Mouse (Mus musculus) liver, postnatal 0 days (tissue): ENCODE measurements around the gene Hbb-bt. TPM values are rescaled to one million over a fixed set of nuclear protein-coding genes. Genes with fewer than 3 reads are reported as not detected.
"Not testable (repeated sequence)": the region's sequence is repeated elsewhere in the genome, so short reads cannot be mapped to it uniquely, and the experiment has no call there.

Experiments
- ATAC-seq: fragments of 200-750 bp; cut with Nextera tagmentation; 2 replicates; pipeline ENCODE4 v1.8.0; 2017; ENCODE audit warnings: mild to moderate bottlenecking, moderate library complexity
- DNase-seq: peaks from one replicate; pipeline ENCODE4 v3.0.0-alpha.2; 2016
- H3K27ac ChIP-seq: fragments of 300-500 bp; sonication (generic); 2 replicates; pipeline ENCODE4 v1.5.1; 2014; ENCODE audit warnings: antibody characterized with exemption, moderate library complexity, mild to moderate bottlenecking, low read depth
- H3K27me3 ChIP-seq: fragments of 300-500 bp; sonication (generic); 2 replicates; pipeline ENCODE4 v1.6.1; 2014; ENCODE audit warnings: low read length, control low read depth, mixed read lengths; ENCODE audit not compliant: insufficient read depth
- H3K36me3 ChIP-seq: fragments of 300-500 bp; sonication (generic); replicated peaks from 2 replicates; pipeline ENCODE4 v1.6.1; 2014; ENCODE audit warnings: mild to moderate bottlenecking, control low read depth, low read length, moderate library complexity, mixed read lengths; ENCODE audit not compliant: insufficient read depth
- H3K4me1 ChIP-seq: fragments of 300-500 bp; sonication (generic); 2 replicates; pipeline ENCODE4 v1.6.1; 2014; ENCODE audit warnings: antibody characterized with exemption, mild to moderate bottlenecking, control low read depth; ENCODE audit not compliant: insufficient read depth
- H3K4me2 ChIP-seq: fragments of 300-500 bp; sonication (generic); 2 replicates; pipeline ENCODE4 v1.6.1; 2014; ENCODE audit warnings: low read depth, mild to moderate bottlenecking, low read length, moderate library complexity, mixed read lengths
- H3K4me3 ChIP-seq: fragments of 300-500 bp; sonication (generic); 2 replicates; pipeline ENCODE4 v1.5.1; 2014; ENCODE audit warnings: low read depth, low read length
- H3K9ac ChIP-seq: fragments of 300-500 bp; sonication (generic); replicated peaks from 2 replicates; pipeline ENCODE4 v1.6.1; 2014; ENCODE audit warnings: mild to moderate bottlenecking, moderate library complexity
- H3K9me3 ChIP-seq: fragments of 300-500 bp; sonication (generic); 2 replicates; pipeline ENCODE4 v1.6.1; 2016; ENCODE audit warnings: mild to moderate bottlenecking, control low read depth, low read length, mixed read lengths
- CTCF ChIP-seq: sonication (generic); IDR thresholded peaks from 2 replicates; pipeline ENCODE4 v1.5.1; 2016; ENCODE audit warnings: antibody characterized with exemption, low read depth
- EP300 ChIP-seq: IDR thresholded peaks from 2 replicates; pipeline ENCODE4 v1.6.1; 2016; ENCODE audit warnings: antibody characterized with exemption, low read depth, mild to moderate bottlenecking
- WGBS: fragments of 180-500 bp; shearing (Covaris S2); extraction: QIAGEN DNeasy Blood & Tissue Kit; methylation state at CpG from one replicate; pipeline ENCODE4 v1.1.7; 2014; ENCODE audit not compliant: insufficient replicate concordance; 5-methylcytosine and 5-hydroxymethylcytosine counted together
- polyA plus RNA-seq: library from polyadenylated mRNA; unstranded; fragments of >200 nt; fragmentation: Nextera tagmentation; extraction: Ambion mirVana; gene quantifications from 2 replicates; pipeline ENCODE4 v1.2.1, GENCODE M21; 2015

Gene Hbb-bt
- polyA plus RNA-seq, 1 experiment from 2014 or later, result 16,738 TPM

DNA sequence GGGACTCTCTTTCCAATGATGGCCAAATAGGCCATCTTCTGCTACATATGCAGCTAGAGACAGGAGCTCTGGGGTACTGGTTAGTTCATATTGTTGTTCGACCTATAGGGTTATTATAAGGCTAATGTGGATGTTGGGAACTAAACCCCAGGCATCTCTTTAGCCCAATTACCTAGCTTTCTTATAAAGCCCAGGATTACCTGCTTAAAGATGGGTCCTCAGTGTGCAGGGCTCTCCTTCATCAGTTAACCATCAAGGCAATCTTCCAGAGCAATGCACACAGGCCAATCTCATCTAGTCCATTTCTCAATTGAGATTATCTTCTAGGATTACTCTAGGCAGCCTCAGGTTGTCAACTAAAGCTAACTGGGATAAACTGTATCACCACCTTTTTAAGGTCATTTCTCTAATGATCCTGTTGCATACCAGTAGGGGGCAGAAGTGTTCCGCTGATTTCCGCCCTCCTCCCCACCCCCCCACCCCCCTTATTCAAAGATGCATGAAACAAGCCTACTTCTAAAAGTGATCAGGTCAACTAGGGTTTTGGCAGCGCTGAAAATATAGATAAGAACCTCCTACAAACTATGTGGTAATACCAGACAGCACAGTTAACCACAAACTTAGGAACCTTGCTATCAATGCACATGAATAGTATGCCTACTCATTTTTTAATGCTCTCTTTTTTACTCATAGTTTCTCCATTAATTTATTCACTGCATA, 21.0 kb downstream of the Hbb-bt start:
- no peak overlapping the region for H3K4me2 ChIP-seq
- no peaks in the 10 kb centered on the region for H3K36me3 ChIP-seq
- ATAC-seq (peak; percentile 86), DNase-seq (peak; percentile 41)
- no peaks in the 10 kb centered on the region for H3K27me3 ChIP-seq
- 17% methylated on average over 4 of the region's 4 CpGs for WGBS
- H3K4me1 ChIP-seq, result no peaks in the 10 kb centered on the region
- TF ChIP-seq CTCF (peak; percentile 55), EP300 (peak; percentile 83)
- H3K27ac ChIP-seq, result no peak overlapping the region
- H3K9me3 ChIP-seq, result no peaks in the 10 kb centered on the region
- no peak overlapping the region for H3K4me3 ChIP-seq
- H3K9ac ChIP-seq, result no peak overlapping the region

DNA sequence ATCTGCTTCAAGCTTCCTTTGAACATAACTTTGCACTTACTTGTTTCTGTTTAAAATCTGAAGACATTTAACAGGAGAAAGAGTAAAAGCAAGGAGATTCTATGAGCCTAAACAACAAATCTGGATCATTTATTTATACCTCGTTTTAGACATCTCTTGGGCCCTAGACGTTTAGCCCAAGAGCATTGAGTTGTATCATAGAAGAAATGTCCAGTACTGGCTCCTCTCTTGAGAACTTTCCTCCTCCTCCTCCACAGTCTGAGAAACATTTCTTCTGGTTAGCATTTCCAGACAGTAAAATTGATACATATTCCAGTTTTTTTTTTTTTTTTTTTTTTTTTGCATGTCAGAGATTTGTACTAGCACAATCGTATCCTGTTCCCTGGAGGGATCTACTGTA, 22.1 kb downstream of the Hbb-bt start, which contains the start of gene Olfr67:
TSS of gene Olfr67 (minus strand) at position 101 of the 400 bp plus-strand sequence.
- DNase-seq (no peak), ATAC-seq (no peak)
- Histone ChIP-seq H3K9me3 (no peaks in the 10 kb centered on the region), H3K36me3 (no peaks in the 10 kb centered on the region), H3K4me3 (no peak within 1 kb of the TSS), H3K27ac (no peak within 1 kb of the TSS), H3K4me2 (no peak within 1 kb of the TSS), H3K9ac (no peak within 1 kb of the TSS), H3K27me3 (no peaks in the 10 kb centered on the region), H3K4me1 (no peaks in the 10 kb centered on the region)
- 75% methylated on average over 3 of the region's 3 CpGs for WGBS
- TF ChIP-seq CTCF (no peak), EP300 (no peak)

DNA sequence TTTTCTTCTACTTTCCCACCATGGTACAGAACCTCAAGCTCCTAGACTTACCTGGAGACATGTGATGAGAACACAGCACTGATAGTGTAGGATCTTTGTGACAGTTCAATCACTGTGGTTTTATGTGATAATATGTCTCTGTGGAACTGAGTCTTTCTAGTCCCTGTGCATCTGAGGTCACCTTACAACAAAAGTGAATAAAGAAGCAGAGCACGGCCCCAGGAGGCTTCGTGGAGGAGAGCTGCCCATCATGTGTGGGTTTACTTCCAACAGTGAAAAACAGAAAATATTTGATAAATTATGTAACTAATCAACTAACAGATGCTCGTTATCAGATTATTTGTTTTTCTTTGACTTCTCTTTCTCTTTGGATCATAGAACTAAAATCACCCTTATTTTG, 34.2 kb downstream of the Hbb-bt start, which contains the start of gene Olfr68:
TSS of gene Olfr68 (minus strand) at position 101 of the 400 bp plus-strand sequence.
- H3K9me3 ChIP-seq, result no peaks in the 10 kb centered on the region
- no peak within 1 kb of the TSS for H3K4me3 ChIP-seq
- TF ChIP-seq EP300, result no peak
- TF ChIP-seq CTCF, result no peak

DNA sequence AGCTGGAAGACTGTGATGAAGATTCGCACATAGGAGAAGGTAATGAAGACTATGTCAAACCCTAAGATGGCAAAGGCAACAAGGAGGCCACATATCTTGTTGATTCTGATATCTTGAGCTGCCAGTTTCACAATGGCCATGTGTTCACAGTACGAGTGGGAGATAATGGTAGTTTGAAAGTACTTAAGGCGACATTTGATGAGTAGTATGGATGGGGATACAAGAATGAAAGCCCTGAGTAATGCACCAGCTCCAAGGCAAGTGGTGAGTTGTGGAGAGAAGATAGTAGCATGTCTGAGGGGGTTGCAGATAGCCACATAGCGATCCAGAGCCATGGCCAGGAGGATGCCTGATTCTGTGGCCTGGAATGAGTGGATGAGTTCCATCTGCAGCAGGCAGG, 36.1 kb downstream of the Hbb-bt start:
- not testable (repeated sequence) for H3K9ac ChIP-seq, H3K4me1 ChIP-seq, H3K27ac ChIP-seq, H3K4me3 ChIP-seq, H3K9me3 ChIP-seq, H3K4me2 ChIP-seq, H3K36me3 ChIP-seq, DNase-seq, H3K27me3 ChIP-seq
- peak; percentile 51 for ATAC-seq
- 70% methylated on average over 4 of the region's 4 CpGs for WGBS

More for the DNA sequence above, 34.2 kb downstream of the Hbb-bt start, which contains the start of gene Olfr68:
- no peak within 1 kb of the TSS for H3K27ac ChIP-seq
- WGBS, result 75% methylated on average over 3 of the region's 3 CpGs
- H3K27me3 ChIP-seq, result no peaks in the 10 kb centered on the region
- no peaks in the 10 kb centered on the region for H3K36me3 ChIP-seq
- ATAC-seq, result no peak
- no peak within 1 kb of the TSS for H3K9ac ChIP-seq
- no peak for DNase-seq
- H3K4me1 ChIP-seq, result no peaks in the 10 kb centered on the region
- no peak within 1 kb of the TSS for H3K4me2 ChIP-seq

DNA sequence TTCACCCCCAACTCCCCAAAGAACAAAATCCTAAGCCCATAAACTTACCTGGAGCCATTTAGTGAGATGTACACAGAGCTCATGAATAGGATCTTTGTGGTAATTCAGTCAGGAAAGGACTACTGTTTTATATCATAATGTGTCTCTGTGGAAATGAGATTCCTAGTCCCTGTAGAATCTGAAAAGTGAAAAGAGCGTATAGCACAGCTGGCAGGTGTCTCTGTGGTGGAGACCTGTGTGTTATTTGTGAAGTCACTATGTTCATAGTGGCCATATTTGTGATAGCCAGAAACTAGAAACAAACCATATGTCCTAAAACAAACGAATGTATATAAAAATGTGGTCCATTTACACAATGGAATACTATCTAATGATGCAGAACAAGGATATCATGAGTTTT, 42.3 kb downstream of the Hbb-bt start, which contains the start of gene Olfr69:
TSS of gene Olfr69 (minus strand) at position 101 of the 400 bp plus-strand sequence.
- Histone ChIP-seq H3K4me1 (no peaks in the 10 kb centered on the region), H3K4me3 (no peak within 1 kb of the TSS), H3K27ac (no peak within 1 kb of the TSS), H3K27me3 (no peaks in the 10 kb centered on the region), H3K36me3 (no peaks in the 10 kb centered on the region), H3K9me3 (no peaks in the 10 kb centered on the region), H3K4me2 (no peak within 1 kb of the TSS), H3K9ac (no peak within 1 kb of the TSS)
- no peak for ATAC-seq
- no peak for DNase-seq
- 76% methylated on average over 2 of the region's 2 CpGs for WGBS
- TF ChIP-seq CTCF (no peak), EP300 (no peak)

DNA sequence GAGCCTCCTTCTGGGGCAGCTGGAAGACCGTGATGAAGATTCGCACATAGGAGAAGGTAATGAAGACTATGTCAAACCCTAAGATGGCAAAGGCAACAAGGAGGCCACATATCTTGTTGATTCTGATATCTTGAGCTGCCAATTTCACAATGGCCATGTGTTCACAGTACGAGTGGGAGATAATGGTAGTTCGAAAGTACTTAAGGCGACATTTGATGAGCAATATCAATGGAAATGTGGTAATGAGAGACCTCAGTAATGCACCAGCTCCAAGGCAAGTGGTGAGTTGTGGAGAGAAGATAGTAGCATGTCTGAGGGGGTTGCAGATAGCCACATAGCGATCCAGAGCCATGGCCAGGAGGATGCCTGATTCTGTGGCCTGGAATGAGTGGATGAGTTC, 46.1 kb downstream of the Hbb-bt start:
- WGBS, result 58% methylated on average over 6 of the region's 6 CpGs

More for the DNA sequence above, 46.1 kb downstream of the Hbb-bt start:
- not testable (repeated sequence) for H3K4me2 ChIP-seq, ATAC-seq, H3K4me1 ChIP-seq, H3K9me3 ChIP-seq, DNase-seq, H3K27ac ChIP-seq, H3K27me3 ChIP-seq, H3K36me3 ChIP-seq, H3K9ac ChIP-seq, H3K4me3 ChIP-seq

Other genes starting within 250 kb of the Hbb-bt start
- not detected in 2 replicates for gene Olfr616, start 244.9 kb downstream of the Hbb-bt start, polyA plus RNA-seq
- not detected in 2 replicates for gene Olfr617, start 240.9 kb downstream of the Hbb-bt start, polyA plus RNA-seq
- gene Olfr618, start 223.9 kb downstream of the Hbb-bt start, polyA plus RNA-seq, result not detected in 2 replicates
- gene Olfr619, start 213.4 kb downstream of the Hbb-bt start, polyA plus RNA-seq, result not detected in 2 replicates
- not detected in 2 replicates for gene Olfr620, start 201.5 kb downstream of the Hbb-bt start, polyA plus RNA-seq
- not detected in 2 replicates for gene Olfr622, start 171.3 kb downstream of the Hbb-bt start, polyA plus RNA-seq
- not detected in 2 replicates for gene Olfr623, start 150.3 kb downstream of the Hbb-bt start, polyA plus RNA-seq
- gene Olfr624, start 142.8 kb downstream of the Hbb-bt start, polyA plus RNA-seq, result 0.01 TPM in 1 of 2 replicates, not detected in the other
- not detected in 2 replicates for gene Olfr625-ps1, start 131.3 kb downstream of the Hbb-bt start, polyA plus RNA-seq
- not detected in 2 replicates for gene Olfr243, start 99.3 kb downstream of the Hbb-bt start, polyA plus RNA-seq
- gene Olfr628, start 83.6 kb downstream of the Hbb-bt start, polyA plus RNA-seq, result not detected in 2 replicates
- gene Olfr629, start 69.1 kb downstream of the Hbb-bt start, polyA plus RNA-seq, result 0.07 and 0.09 TPM in 2 replicates
- not detected in 2 replicates for gene Olfr630, start 56.7 kb downstream of the Hbb-bt start, polyA plus RNA-seq
- 0.04 TPM in 1 of 2 replicates, not detected in the other for gene Olfr69, start 42.4 kb downstream of the Hbb-bt start, polyA plus RNA-seq
- gene Olfr68, start 34.3 kb downstream of the Hbb-bt start, polyA plus RNA-seq, result not detected in 2 replicates
- gene Olfr67, start 22.2 kb downstream of the Hbb-bt start, polyA plus RNA-seq, result 0.02 TPM in 1 of 2 replicates, not detected in the other
- 51,353 and 55,260 TPM in 2 replicates for gene Hbb-bs, start 14.1 kb upstream of the Hbb-bt start, polyA plus RNA-seq
- gene Hbb-bh2, start 26.5 kb upstream of the Hbb-bt start, polyA plus RNA-seq, result not detected in 2 replicates
- 1.8 and 2.5 TPM in 2 replicates for gene Hbb-bh1, start 29.2 kb upstream of the Hbb-bt start, polyA plus RNA-seq
- gene Hbb-y, start 39.2 kb upstream of the Hbb-bt start, polyA plus RNA-seq, result 5.5 and 5.6 TPM in 2 replicates
- not detected in 2 replicates for gene Olfr66, start 72.3 kb upstream of the Hbb-bt start, polyA plus RNA-seq
- not detected in 2 replicates for gene Olfr64, start 80.5 kb upstream of the Hbb-bt start, polyA plus RNA-seq
- gene Olfr65, start 89.5 kb upstream of the Hbb-bt start, polyA plus RNA-seq, result not detected in 2 replicates
- not detected in 2 replicates for gene Olfr631, start 114.8 kb upstream of the Hbb-bt start, polyA plus RNA-seq
- 0.06 TPM in 1 of 2 replicates, not detected in the other for gene Olfr632, start 120.4 kb upstream of the Hbb-bt start, polyA plus RNA-seq
- not detected in 2 replicates for gene Olfr633, start 130.4 kb upstream of the Hbb-bt start, polyA plus RNA-seq
- not detected in 2 replicates for gene Olfr635, start 157.2 kb upstream of the Hbb-bt start, polyA plus RNA-seq
- gene Olfr638, start 184.8 kb upstream of the Hbb-bt start, polyA plus RNA-seq, result not detected in 2 replicates
- not detected in 2 replicates for gene Olfr639, start 203.3 kb upstream of the Hbb-bt start, polyA plus RNA-seq
- not detected in 2 replicates for gene Olfr640, start 211.6 kb upstream of the Hbb-bt start, polyA plus RNA-seq
- not detected in 2 replicates for gene Olfr641, start 221.4 kb upstream of the Hbb-bt start, polyA plus RNA-seq
- gene Olfr642, start 238.7 kb upstream of the Hbb-bt start, polyA plus RNA-seq, result not detected in 2 replicates
- gene 4930516K23Rik, start 247.4 kb upstream of the Hbb-bt start, polyA plus RNA-seq, result not detected in 2 replicates